Mouse (Mus musculus) CH12.LX (cell line): ENCODE measurements around the gene Pigyl.

Experiments
- BHLHE40 ChIP-seq: IDR thresholded peaks from 2 replicates; pipeline ENCODE4 v1.6.1; 2011; ENCODE audit warnings: mild to moderate bottlenecking, low read depth, low read length, improper control_type of control experiment
- CHD2 ChIP-seq: IDR thresholded peaks from 2 replicates; pipeline ENCODE4 v1.6.1; 2011; ENCODE audit warnings: low read length, improper control_type of control experiment
- CTCF ChIP-seq, 2 experiments: IDR thresholded peaks in 1 of 2; conservative IDR thresholded peaks in 1 of 2; 2 replicates each; pipeline ENCODE4 v1.5.1; 2011 to 2012; ENCODE audit warnings: low read depth in 2 of 2, low read length in 2 of 2, improper control_type of control experiment in 1 of 2, inconsistent platforms in 1 of 2, mild to moderate bottlenecking in 1 of 2, moderate library complexity in 1 of 2
- ELF1 ChIP-seq: IDR thresholded peaks from 2 replicates; pipeline ENCODE4 v1.6.1; 2014; ENCODE audit warnings: low read depth, mild to moderate bottlenecking, inconsistent platforms, low read length, improper control_type of control experiment
- EP300 ChIP-seq: IDR thresholded peaks from 2 replicates; pipeline ENCODE4 v1.6.1; 2011; ENCODE audit warnings: low read length, improper control_type of control experiment
- GABPA ChIP-seq: IDR thresholded peaks from 2 replicates; pipeline ENCODE4 v1.6.1; 2012; ENCODE audit warnings: low read depth, low read length, improper control_type of control experiment, inconsistent platforms; ENCODE audit not compliant: insufficient replicate concordance
- HCFC1 ChIP-seq: IDR thresholded peaks from 2 replicates; pipeline ENCODE4 v1.6.1; 2012; ENCODE audit warnings: low read depth, mild to moderate bottlenecking, inconsistent platforms, low read length, improper control_type of control experiment
- MAFK ChIP-seq: IDR thresholded peaks from 2 replicates; pipeline ENCODE4 v1.6.1; 2011; ENCODE audit warnings: low read length, improper control_type of control experiment; ENCODE audit not compliant: insufficient replicate concordance
- MAX ChIP-seq: IDR thresholded peaks from 2 replicates; pipeline ENCODE4 v1.6.1; 2011; ENCODE audit warnings: low read length, improper control_type of control experiment
- POLR2A ChIP-seq: IDR thresholded peaks from 2 replicates; pipeline ENCODE4 v1.6.1; 2011; ENCODE audit warnings: low read depth, mild to moderate bottlenecking, improper control_type of control experiment, low read length
- SIN3A ChIP-seq: IDR thresholded peaks from 2 replicates; pipeline ENCODE4 v1.6.1; 2012; ENCODE audit warnings: low read length, improper control_type of control experiment, inconsistent platforms
- USF1 ChIP-seq: IDR thresholded peaks from 2 replicates; pipeline ENCODE4 v1.6.1; 2014; ENCODE audit warnings: low read depth, mild to moderate bottlenecking, inconsistent platforms, low read length, improper control_type of control experiment
- ZNF384 ChIP-seq: IDR thresholded peaks from 2 replicates; pipeline ENCODE4 v1.6.1; 2012; ENCODE audit warnings: low read depth, low read length, improper control_type of control experiment, inconsistent platforms

GRCm38 (mm10) chr9:22167751-22168150 lies 11.1 kb downstream of the Pigyl start:
- no peak for TF ChIP-seq CTCF (conservative IDR thresholded peaks at IDR 0.05 in 1 of 2, IDR thresholded peaks at IDR 0.05 in 1 of 2; ENCODE audit: low read depth in 2 of 2, low read length in 2 of 2)
- no peak for TF ChIP-seq ELF1
- TF ChIP-seq POLR2A, result no peak
- no peak for TF ChIP-seq GABPA
- no peak for TF ChIP-seq ZNF384
- TF ChIP-seq CHD2, result no peak
- TF ChIP-seq USF1, result no peak
- no peak for TF ChIP-seq BHLHE40
- no peak for TF ChIP-seq MAX
- TF ChIP-seq SIN3A, result no peak
- TF ChIP-seq MAFK, result no peak
- TF ChIP-seq HCFC1, result no peak
- no peak for TF ChIP-seq EP300
